Mouse (Mus musculus): ENCODE measurements around the gene Dnajc4. TPM values are rescaled to one million over a fixed set of nuclear protein-coding genes. Genes with fewer than 3 reads are reported as not detected.

The Dnajc4 gene
- polyA plus RNA-seq, 1 experiment from 2014 or later: 28.5 TPM

Other genes with a start within 250 kb of the Dnajc4 start
- 9.6 and 10.4 TPM in 2 replicates for gene Rps6ka4, start 151.9 kb downstream of the Dnajc4 start, polyA plus RNA-seq (2014; fragmentation: Nextera tagmentation; extraction: Ambion mirVana)
- gene Ccdc88b, start 134.4 kb downstream of the Dnajc4 start, polyA plus RNA-seq (2014; fragmentation: Nextera tagmentation; extraction: Ambion mirVana): 0.32 TPM in 2 replicates
- gene Trmt112, start 82.9 kb downstream of the Dnajc4 start, polyA plus RNA-seq (2014; fragmentation: Nextera tagmentation; extraction: Ambion mirVana): 104 and 106 TPM in 2 replicates
- gene Prdx5, start 82.5 kb downstream of the Dnajc4 start, polyA plus RNA-seq (2014; fragmentation: Nextera tagmentation; extraction: Ambion mirVana): 240 and 272 TPM in 2 replicates
- 6.9 and 8.4 TPM in 2 replicates for gene Esrra, start 70.8 kb downstream of the Dnajc4 start, polyA plus RNA-seq (2014; fragmentation: Nextera tagmentation; extraction: Ambion mirVana)
- 0.94 and 5.6 TPM in 2 replicates for gene Catsperz, start 67.2 kb downstream of the Dnajc4 start, polyA plus RNA-seq (2014; fragmentation: Nextera tagmentation; extraction: Ambion mirVana)
- 9.4 and 9.9 TPM in 2 replicates for gene Kcnk4, start 58.1 kb downstream of the Dnajc4 start, polyA plus RNA-seq (2014; fragmentation: Nextera tagmentation; extraction: Ambion mirVana)
- gene Bad, start 50.7 kb downstream of the Dnajc4 start, polyA plus RNA-seq (2014; fragmentation: Nextera tagmentation; extraction: Ambion mirVana): 87.4 and 87.8 TPM in 2 replicates
- 57.3 and 59.6 TPM in 2 replicates for gene Gpr137, start 50.1 kb downstream of the Dnajc4 start, polyA plus RNA-seq (2014; fragmentation: Nextera tagmentation; extraction: Ambion mirVana)
- gene Ppp1r14b, start 17.6 kb downstream of the Dnajc4 start, polyA plus RNA-seq (2014; fragmentation: Nextera tagmentation; extraction: Ambion mirVana): 140 and 162 TPM in 2 replicates
- gene Plcb3, start 16.1 kb downstream of the Dnajc4 start, polyA plus RNA-seq (2014; fragmentation: Nextera tagmentation; extraction: Ambion mirVana): 7.6 and 17.6 TPM in 2 replicates
- 93.0 and 119 TPM in 2 replicates for gene Fkbp2, start 12.1 kb downstream of the Dnajc4 start, polyA plus RNA-seq (2014; fragmentation: Nextera tagmentation; extraction: Ambion mirVana)
- 52.0 and 60.9 TPM in 2 replicates for gene Vegfb, start 4.9 kb downstream of the Dnajc4 start, polyA plus RNA-seq (2014; fragmentation: Nextera tagmentation; extraction: Ambion mirVana)
- gene Nudt22, start 3.5 kb upstream of the Dnajc4 start, polyA plus RNA-seq (2014; fragmentation: Nextera tagmentation; extraction: Ambion mirVana): 22.0 and 22.6 TPM in 2 replicates
- 22.2 and 29.8 TPM in 2 replicates for gene Trpt1, start 3.6 kb upstream of the Dnajc4 start, polyA plus RNA-seq (2014; fragmentation: Nextera tagmentation; extraction: Ambion mirVana)
- 1.9 and 4.9 TPM in 2 replicates for gene Fermt3, start 26.9 kb upstream of the Dnajc4 start, polyA plus RNA-seq (2014; fragmentation: Nextera tagmentation; extraction: Ambion mirVana)
- 207 and 215 TPM in 2 replicates for gene Stip1, start 47.4 kb upstream of the Dnajc4 start, polyA plus RNA-seq (2014; fragmentation: Nextera tagmentation; extraction: Ambion mirVana)
- gene Macrod1, start 64.2 kb upstream of the Dnajc4 start, polyA plus RNA-seq (2014; fragmentation: Nextera tagmentation; extraction: Ambion mirVana): 4.7 and 5.6 TPM in 2 replicates
- gene Flrt1, start 113.2 kb upstream of the Dnajc4 start, polyA plus RNA-seq (2014; fragmentation: Nextera tagmentation; extraction: Ambion mirVana): 11.0 and 13.3 TPM in 2 replicates
- 240 and 255 TPM in 2 replicates for gene Otub1, start 213.7 kb upstream of the Dnajc4 start, polyA plus RNA-seq (2014; fragmentation: Nextera tagmentation; extraction: Ambion mirVana)
- 1,130 and 1,330 TPM in 2 replicates for gene Cox8a, start 225.0 kb upstream of the Dnajc4 start, polyA plus RNA-seq (2014; fragmentation: Nextera tagmentation; extraction: Ambion mirVana)
- gene Naa40, start 248.6 kb upstream of the Dnajc4 start, polyA plus RNA-seq (2014; fragmentation: Nextera tagmentation; extraction: Ambion mirVana): 68.7 and 71.3 TPM in 2 replicates

Data from neural tube, embryonic 14.5 days (tissue).